8 mouse cellular contexts compared by ENCODE assay signal in genomic region chr11:74409757-74410174, GRCm38 (mm10). TPM values are rescaled to one million over a fixed set of nuclear protein-coding genes. Genes with fewer than 3 reads are reported as not detected.
DNase-seq lines count a peak whose midpoint lies in the region; ATAC-seq and TF ChIP-seq lines count a peak whose summit lies in the region.

No protein-coding gene starts in this region.

- no peaks in the 10 kb centered on the region for H3K9me3 ChIP-seq in embryonic facial prominence, embryonic 15.5 days (replicated peaks)
- H3K9me3 ChIP-seq in heart, embryonic 16.5 days (replicated peaks; ENCODE audit: control insufficient read depth, low read length) = no peaks in the 10 kb centered on the region
- no peaks in the 10 kb centered on the region for H3K9me3 ChIP-seq in midbrain, embryonic 16.5 days (replicated peaks; ENCODE audit: control insufficient read depth, low read length, poor library complexity, severe bottlenecking)

- TF ChIP-seq POLR2A in thymus, adult 2 months (IDR thresholded peaks at IDR 0.05; ENCODE audit: control insufficient read depth, extremely low read depth, insufficient read depth, low read length, poor library complexity) = no peak

- WGBS in embryonic facial prominence, embryonic 15.5 days = 45% methylated on average over 4 of the region's 4 CpGs
- 22% methylated on average over 4 of the region's 4 CpGs for WGBS in heart, embryonic 16.5 days
- WGBS in midbrain, embryonic 16.5 days = 54% methylated on average over 4 of the region's 4 CpGs
- 91% methylated on average over 4 of the region's 4 CpGs for WGBS in thymus, adult 2 months

- peaks cover 23% of the 10 kb centered on the region for H3K4me1 ChIP-seq in embryonic facial prominence, embryonic 15.5 days
- peaks cover 30% of the 10 kb centered on the region for H3K4me1 ChIP-seq in heart, embryonic 16.5 days (ENCODE audit: control insufficient read depth, insufficient read depth, low read length)
- peaks cover 14% of the 10 kb centered on the region for H3K4me1 ChIP-seq in midbrain, embryonic 16.5 days (ENCODE audit: control insufficient read depth, insufficient read depth, low read length)
- peaks cover 19% of the 10 kb centered on the region for H3K4me1 ChIP-seq in thymus, adult 2 months (replicated peaks; ENCODE audit: control insufficient read depth, insufficient read depth, low read length)

- ATAC-seq in embryonic facial prominence, embryonic 15.5 days (ENCODE audit: insufficient number of reproducible peaks, low FRiP score, low TSS enrichment, low read depth) = peak; percentile 48; the same call in 1 of the 2 replicates
- ATAC-seq in heart, embryonic 16.5 days (replicated peaks; ENCODE audit: extremely low read depth, insufficient read depth, low FRiP score) = peak; percentile 70
- ATAC-seq in midbrain, embryonic 16.5 days = peak; percentile 75

- H3K36me3 ChIP-seq in embryonic facial prominence, embryonic 15.5 days = no peaks in the 10 kb centered on the region
- H3K36me3 ChIP-seq in heart, embryonic 16.5 days (ENCODE audit: control insufficient read depth, insufficient read depth) = no peaks in the 10 kb centered on the region
- peaks cover 5% of the 10 kb centered on the region; the same call in 1 of the 2 replicates for H3K36me3 ChIP-seq in midbrain, embryonic 16.5 days (ENCODE audit: control insufficient read depth, insufficient read depth, low read length)
- no peaks in the 10 kb centered on the region for H3K36me3 ChIP-seq in thymus, adult 2 months (ENCODE audit: control insufficient read depth, insufficient read depth, low read length)

- no peak overlapping the region for H3K9ac ChIP-seq in embryonic facial prominence, embryonic 15.5 days
- 0 out of 2 replicates have a peak overlapping the region, but pooled peaks have one; percentile 14 for H3K9ac ChIP-seq in heart, embryonic 16.5 days (ENCODE audit: low read length)
- no peak overlapping the region for H3K9ac ChIP-seq in midbrain, embryonic 16.5 days (ENCODE audit: low read depth, low read length)

- no peak for TF ChIP-seq CTCF in thymus, adult 2 months (IDR thresholded peaks at IDR 0.05; ENCODE audit: borderline replicate concordance, control insufficient read depth, extremely low read depth, insufficient read depth, low read length, poor library complexity)

- H3K4me3 ChIP-seq in embryonic facial prominence, embryonic 15.5 days (replicated peaks) = no peak overlapping the region
- no peak overlapping the region for H3K4me3 ChIP-seq in heart, embryonic 16.5 days (ENCODE audit: low read length)
- no peak overlapping the region for H3K4me3 ChIP-seq in midbrain, embryonic 16.5 days (ENCODE audit: low read depth, low read length)
- no peak overlapping the region for H3K4me3 ChIP-seq in thymus, adult 2 months (ENCODE audit: control insufficient read depth, insufficient read depth, low read length)

- H3K27ac ChIP-seq in embryonic facial prominence, embryonic 15.5 days (replicated peaks) = no peak overlapping the region; the same call in 1 of the 2 replicates
- peak overlapping the region; percentile 49; the same call in 1 of the 2 replicates for H3K27ac ChIP-seq in heart, embryonic 16.5 days (ENCODE audit: low read length)
- peak overlapping the region; percentile 63 for H3K27ac ChIP-seq in midbrain, embryonic 16.5 days (ENCODE audit: low read length)
- H3K27ac ChIP-seq in thymus, adult 2 months (ENCODE audit: control insufficient read depth, insufficient read depth, low read length) = no peak overlapping the region

- peak; percentile 63 for DNase-seq in urinary bladder, postnatal 14 days (ENCODE audit: low spot score)
- no peak for DNase-seq in urinary bladder, adult 2 months (ENCODE audit: low spot score)
- peak; percentile 66 for DNase-seq in kidney, postnatal 14 days
- DNase-seq in T-cell, adult 2 months (ENCODE audit: low spot score) = no peak
- no peak for DNase-seq in thymus, adult 2 months

- H3K27me3 ChIP-seq in embryonic facial prominence, embryonic 15.5 days = no peaks in the 10 kb centered on the region
- H3K27me3 ChIP-seq in heart, embryonic 16.5 days (ENCODE audit: control insufficient read depth, insufficient read depth, low read length) = no peaks in the 10 kb centered on the region
- no peaks in the 10 kb centered on the region for H3K27me3 ChIP-seq in midbrain, embryonic 16.5 days (ENCODE audit: control insufficient read depth, insufficient read depth, low read depth, low read length)
- no peaks in the 10 kb centered on the region for H3K27me3 ChIP-seq in thymus, adult 2 months (ENCODE audit: control insufficient read depth, insufficient read depth, low read length)

- no peak overlapping the region for H3K4me2 ChIP-seq in embryonic facial prominence, embryonic 15.5 days (replicated peaks)
- no peak overlapping the region for H3K4me2 ChIP-seq in heart, embryonic 16.5 days (ENCODE audit: low read depth, low read length)
- no peak overlapping the region for H3K4me2 ChIP-seq in midbrain, embryonic 16.5 days (ENCODE audit: low read length)

RNA-seq across cellular contexts. Expression of gene Olfr412, which starts 47.9 kb away (rescaled TPM):
- not detected in 2 replicates for polyA plus RNA-seq in urinary bladder, adult 2 months (2012; rRNA removed)
- polyA plus RNA-seq in embryonic facial prominence, embryonic 15.5 days (2015; fragmentation: Nextera tagmentation; extraction: Ambion mirVana) = not detected in 2 replicates
- polyA plus RNA-seq in heart, embryonic 16.5 days (2015; fragmentation: Nextera tagmentation; extraction: Ambion mirVana) = not detected in 2 replicates
- polyA plus RNA-seq in midbrain, embryonic 16.5 days (2015; fragmentation: Nextera tagmentation; extraction: Ambion mirVana) = not detected in 2 replicates
- polyA plus RNA-seq in thymus, adult 2 months (2012; rRNA removed) = not detected in 2 replicates

RNA-seq across cellular contexts. Expression of gene Olfr411, which starts 57.3 kb away (rescaled TPM):
- polyA plus RNA-seq in urinary bladder, adult 2 months (2012; rRNA removed) = not detected in 2 replicates
- polyA plus RNA-seq in embryonic facial prominence, embryonic 15.5 days (2015; fragmentation: Nextera tagmentation; extraction: Ambion mirVana) = 0.30 and 0.51 TPM in 2 replicates
- polyA plus RNA-seq in heart, embryonic 16.5 days (2015; fragmentation: Nextera tagmentation; extraction: Ambion mirVana) = not detected in 2 replicates
- not detected in 2 replicates for polyA plus RNA-seq in midbrain, embryonic 16.5 days (2015; fragmentation: Nextera tagmentation; extraction: Ambion mirVana)
- polyA plus RNA-seq in thymus, adult 2 months (2012; rRNA removed) = not detected in 2 replicates

Comparison
In these comparisons a context has a peak if more than half of its experiments do, and no peak if none do; other contexts are left out.
1. DNase-seq: peak in urinary bladder, postnatal 14 days (single experiment) and kidney, postnatal 14 days (single experiment); none in urinary bladder, adult 2 months (single experiment), T-cell, adult 2 months (single experiment) and thymus, adult 2 months (single experiment).
2. H3K27ac ChIP-seq: peak in heart, embryonic 16.5 days (single experiment) and midbrain, embryonic 16.5 days (single experiment); none in embryonic facial prominence, embryonic 15.5 days (single experiment) and thymus, adult 2 months (single experiment).
3. Peak in every context shown above with its lines, with median percentiles within 50 percentile points of each other: ATAC-seq.